Mouse (Mus musculus): ENCODE results near the gene Spint3.
"Not testable (repeated sequence)": the region's sequence is repeated elsewhere in the genome, so short reads cannot be mapped to it uniquely, and the experiment has no call there.

GRCm38 (mm10) chr2:164585025-164585725, 11.9 kb upstream of the Spint3 start, which contains the start of gene Wfdc6a:
- not testable (repeated sequence) for TF ChIP-seq POLR2A (IDR thresholded peaks at IDR 0.05; ENCODE audit: borderline replicate concordance, insufficient read depth, low read length); CTCF (IDR thresholded peaks at IDR 0.05; ENCODE audit: borderline replicate concordance, insufficient read depth, low read depth, low read length)
